Mouse (Mus musculus) brain, adult 2 months (tissue): ENCODE results near the gene Dlst.

Experiments
- DNase-seq: peaks from one replicate; pipeline ENCODE4 v3.0.0; 2011; ENCODE audit warnings: low read depth, low spot score

Gene Dlst

DNA sequence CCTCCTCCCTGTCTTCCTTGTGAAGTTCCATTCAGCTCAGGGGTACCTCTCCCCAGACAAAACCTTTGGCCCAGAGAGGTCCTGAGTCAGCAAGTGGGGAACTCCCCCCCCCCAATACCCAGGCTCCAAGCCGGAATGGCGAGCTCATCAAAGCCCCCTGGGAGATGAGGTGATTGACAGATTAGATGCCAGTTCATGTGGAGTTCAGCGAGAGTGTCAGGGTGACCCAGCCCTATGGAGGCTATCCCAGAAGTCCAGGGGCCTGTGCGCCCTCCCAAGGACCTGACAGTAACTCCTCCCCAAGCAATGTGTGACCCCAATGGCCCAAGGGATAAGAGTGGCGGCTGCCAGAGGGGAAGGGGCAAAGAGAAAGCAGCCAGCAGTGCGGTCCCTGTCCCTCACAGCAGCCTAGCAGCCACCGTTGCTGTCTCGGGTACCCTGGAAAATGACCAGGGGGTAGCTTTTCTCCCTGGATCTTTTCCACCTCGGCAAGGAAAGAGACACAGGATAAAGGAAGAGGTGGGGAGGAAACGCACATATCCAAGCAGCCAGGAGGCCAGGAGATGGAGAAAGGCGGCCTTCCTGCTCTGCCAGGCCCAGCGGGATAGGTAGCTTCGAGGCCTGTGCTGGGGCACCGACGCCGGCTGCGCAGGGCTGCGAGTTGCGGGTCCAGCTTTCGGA is 39.8 kb downstream of the Dlst start:
- DNase-seq, result no peak

DNA sequence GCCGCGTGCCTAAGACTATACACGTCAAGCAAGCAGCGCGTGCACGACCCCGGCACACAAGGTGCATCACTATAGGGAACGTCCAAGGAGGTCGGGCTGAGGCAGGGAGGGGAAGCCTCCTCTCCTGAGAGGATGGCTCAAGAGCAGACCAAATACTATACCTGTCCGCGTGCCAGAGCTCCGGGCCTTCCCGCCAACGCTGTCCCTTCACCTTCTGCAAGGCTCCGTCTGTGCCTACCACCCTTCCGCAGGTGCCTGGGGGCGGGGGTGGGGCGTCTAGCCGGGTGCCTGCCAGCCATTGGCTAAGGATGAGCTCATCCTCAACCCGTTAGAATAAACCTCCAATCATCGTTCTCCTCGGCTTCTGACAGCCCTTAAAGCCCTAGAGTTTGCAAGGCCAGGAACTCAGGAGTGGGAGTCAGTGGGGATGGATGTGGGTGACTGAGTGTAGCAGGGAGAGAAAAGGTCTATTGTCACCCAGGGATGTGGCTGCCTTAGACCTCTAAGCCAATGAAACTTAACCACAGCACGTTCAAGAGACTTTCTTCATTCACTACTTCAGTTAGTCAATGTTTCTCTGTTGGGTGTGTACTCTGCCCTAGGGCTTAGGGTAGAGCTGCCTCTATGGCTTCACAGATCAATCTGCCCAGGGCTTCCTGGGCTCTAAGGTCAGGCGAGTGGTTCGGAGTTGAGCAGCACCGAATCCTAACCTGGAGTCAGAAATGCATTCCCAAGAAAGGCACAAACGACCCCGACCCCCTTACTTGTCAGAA is 40.6 kb downstream of the Dlst start, which contains the start of gene Rps6kl1:
Gene Rps6kl1, minus strand, starts transcription at position 263 of the 773 bp plus-strand sequence.
- peak; percentile 97 for DNase-seq

DNA sequence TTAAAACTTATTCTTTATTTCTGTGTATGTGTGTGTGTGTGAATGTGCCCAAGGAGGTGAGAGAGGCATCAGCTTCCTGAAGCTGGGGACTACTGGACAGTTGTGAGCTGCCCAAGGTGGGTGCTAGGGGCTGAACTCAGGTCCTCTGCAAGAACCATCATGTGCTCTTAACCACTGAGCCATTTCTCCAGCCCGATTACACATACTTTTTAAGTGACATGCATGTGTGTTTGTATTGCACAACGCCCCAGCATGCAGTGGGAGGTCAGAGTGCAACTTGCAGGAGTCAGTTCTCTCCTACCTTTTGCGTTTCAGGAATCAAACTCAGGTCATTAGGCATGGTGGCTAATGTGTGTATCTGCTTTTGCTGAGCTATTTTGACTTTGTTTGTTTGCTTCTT is 42.4 kb downstream of the Dlst start:
- no peak for DNase-seq

DNA sequence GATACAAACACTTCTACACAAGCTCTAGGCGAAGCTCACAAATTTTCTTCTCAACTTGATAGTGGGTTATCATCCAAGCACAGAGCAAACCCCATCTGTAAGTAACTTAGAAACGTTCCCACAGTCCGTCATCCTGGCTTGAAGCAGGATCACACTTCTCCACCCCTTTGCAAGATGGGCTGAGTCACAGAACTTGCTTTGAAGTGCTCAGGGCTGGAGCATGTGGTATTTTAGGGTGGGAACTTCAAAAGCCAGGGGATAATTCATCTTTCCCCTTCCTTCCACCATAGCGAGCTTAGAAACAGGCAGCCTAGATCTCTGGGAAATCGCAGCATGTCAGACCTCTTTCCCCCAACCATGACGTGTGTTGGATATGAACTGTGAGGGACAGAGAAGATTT is 45.7 kb downstream of the Dlst start:
- DNase-seq, result peak; percentile 71

DNA sequence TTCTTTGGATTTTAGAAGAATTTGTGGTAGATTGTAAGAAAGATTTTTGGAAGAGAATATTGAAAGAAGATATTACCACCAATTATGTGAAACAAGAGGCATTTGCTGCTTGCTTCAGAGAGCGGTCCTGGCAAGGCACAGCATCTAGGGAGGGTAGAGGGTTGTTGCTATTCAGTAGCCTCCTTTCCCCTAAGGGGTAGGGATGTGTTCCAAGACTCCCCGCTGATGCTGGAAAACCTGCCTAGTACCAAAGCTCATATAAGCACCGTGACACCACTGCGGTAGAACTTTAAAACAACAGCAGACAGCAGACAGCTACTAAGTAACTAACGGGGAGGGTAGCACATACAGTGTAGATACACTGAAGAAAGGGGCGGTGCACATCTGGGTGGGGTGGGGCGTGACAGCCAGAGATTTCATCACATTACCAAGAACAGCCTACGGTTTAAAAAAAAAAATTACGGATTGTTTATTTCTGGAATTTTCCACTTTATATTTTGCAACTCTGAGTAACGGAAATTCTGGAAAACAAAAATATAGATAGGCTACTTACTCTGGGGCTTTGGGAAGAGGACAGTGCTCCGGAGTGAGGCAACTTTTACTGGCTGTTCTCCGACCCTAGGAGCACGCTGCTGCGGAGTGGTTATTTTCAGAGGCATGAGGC is 47.3 kb downstream of the Dlst start:
- DNase-seq, result no peak

DNA sequence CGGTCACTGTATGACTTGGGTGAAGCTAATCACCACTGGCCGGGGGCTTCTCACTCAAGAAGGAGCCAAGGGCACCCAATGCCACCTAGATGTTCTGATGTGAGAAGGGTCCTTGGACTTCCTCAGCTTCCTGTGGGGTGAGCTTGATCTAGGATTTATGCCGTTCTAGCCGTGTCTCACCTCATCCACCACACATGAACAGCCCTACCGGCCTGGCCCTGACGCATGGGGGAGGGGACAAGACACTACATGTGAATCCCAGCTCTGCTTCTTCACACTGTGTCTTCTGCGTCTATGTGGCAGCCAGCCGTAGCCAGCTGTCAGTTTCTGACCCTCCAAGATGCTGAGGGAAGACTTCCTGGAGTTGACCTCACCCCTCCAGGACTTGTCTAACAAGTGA is 48.2 kb downstream of the Dlst start:
- no peak for DNase-seq

DNA sequence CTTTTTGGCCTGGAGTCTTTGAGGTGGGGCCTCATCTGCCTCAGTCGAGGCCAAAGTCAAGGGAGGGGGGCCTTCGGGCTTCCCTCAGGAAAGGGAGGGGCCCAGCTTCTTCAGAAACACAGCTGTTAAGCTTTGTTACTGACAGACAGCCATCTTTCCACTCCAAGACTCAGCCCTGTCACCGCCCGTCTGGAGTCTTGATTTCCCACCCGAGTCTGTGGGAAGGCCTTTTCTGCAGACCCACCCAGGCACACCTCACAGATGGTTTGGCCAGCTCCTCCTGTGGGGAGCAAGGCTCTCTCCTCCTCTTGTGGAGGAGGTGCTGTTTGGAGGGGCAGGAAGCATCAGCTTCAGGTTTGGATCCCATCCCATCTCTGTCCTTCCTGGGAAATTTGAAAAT is 49.0 kb downstream of the Dlst start:
- DNase-seq, result no peak

DNA sequence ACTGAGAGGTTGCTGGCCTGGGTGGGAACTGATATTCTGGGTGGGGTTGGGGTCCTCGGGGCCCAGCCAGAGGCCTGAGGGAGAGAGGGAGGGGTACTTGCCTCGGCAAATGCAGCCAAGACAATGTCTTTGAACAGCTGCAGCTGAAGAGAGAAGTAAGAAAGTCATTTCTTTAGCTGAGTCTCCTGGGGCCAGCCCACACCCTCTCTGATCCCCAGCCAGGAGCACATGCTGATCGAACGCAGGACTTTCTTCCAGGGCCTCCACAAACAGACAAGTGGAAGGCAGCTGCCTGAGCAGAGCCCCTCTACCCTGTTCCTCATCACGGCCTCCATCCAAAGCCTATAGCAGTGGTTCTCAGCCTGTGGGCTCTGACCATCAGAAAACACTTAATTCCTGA is 54.4 kb downstream of the Dlst start:
- no peak for DNase-seq

DNA sequence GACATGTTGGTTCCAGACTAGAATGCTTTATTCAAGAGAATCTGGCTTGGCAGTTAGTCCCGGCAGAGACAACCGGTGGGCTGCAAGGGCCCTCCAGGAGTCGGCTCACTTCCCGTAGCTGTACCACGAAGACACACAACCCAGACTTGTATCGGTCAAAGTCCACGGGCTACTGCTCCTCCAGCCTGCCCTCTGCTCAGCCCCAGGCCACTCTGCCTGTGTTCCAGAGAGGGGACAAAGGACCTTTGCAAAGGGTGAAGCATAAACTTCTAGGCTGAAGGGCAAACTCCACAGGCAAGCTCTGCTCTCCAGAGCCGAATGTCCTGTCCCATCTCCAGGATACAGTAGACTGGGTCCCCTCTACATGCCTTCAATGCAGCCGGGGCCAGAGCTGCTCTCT is 56.0 kb downstream of the Dlst start:
- no peak for DNase-seq

DNA sequence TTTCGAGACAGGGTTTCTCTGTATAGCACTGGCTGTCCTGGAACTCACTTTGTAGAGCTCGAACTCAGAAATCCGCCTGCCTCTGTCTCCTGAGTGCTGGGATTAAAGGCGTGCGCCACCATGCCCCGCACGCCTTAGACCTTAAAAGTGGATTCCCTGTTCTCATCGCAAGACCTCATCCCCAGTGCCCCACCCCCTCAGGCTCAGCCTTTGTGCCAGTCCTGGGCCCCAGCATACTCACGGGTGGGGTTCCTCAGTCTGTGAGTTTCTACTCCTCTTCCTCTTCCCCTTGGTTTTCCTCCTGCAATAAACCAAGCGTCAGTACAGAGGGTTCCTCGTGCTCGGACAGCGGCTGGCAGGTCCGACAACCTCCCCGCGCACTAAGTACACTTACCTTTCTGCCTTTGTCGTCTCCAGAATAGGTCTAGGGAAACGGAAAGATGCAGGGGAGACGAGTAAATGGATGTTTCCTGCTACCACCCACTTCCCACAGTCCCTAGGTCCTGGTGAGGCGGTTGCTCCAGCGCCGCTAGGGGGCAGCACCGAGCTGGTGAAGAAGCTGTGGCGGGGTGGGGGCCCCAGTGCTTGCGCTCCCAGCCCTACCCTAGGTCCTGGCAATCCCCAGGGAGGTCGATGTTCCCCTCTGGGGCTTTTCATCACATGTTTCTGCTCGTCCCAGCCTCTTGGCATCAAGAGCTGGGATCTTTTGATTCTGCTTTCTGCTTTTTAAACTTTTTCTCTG is 58.7 kb downstream of the Dlst start:
- DNase-seq, result peak; percentile 89

DNA sequence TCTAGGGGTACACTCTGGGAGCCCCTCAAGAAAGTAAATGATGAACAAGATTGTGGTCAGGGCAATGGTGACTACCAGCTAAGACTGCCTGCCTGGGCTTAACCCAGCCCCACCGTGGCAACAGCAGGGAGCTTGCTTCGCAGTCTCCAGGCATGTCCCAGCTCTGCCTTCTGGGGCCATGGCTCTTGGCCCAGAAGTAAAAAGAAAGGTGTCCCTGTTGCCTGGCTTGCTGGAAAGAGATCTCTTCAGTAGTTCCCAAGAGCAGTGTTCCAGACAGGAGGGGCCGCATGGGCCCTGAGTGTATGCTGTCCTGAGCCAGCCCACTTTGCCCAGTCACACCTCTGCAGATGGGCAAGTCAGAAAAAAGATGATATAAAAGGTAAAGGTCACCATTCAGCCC is 59.2 kb downstream of the Dlst start:
- DNase-seq, result no peak

DNA sequence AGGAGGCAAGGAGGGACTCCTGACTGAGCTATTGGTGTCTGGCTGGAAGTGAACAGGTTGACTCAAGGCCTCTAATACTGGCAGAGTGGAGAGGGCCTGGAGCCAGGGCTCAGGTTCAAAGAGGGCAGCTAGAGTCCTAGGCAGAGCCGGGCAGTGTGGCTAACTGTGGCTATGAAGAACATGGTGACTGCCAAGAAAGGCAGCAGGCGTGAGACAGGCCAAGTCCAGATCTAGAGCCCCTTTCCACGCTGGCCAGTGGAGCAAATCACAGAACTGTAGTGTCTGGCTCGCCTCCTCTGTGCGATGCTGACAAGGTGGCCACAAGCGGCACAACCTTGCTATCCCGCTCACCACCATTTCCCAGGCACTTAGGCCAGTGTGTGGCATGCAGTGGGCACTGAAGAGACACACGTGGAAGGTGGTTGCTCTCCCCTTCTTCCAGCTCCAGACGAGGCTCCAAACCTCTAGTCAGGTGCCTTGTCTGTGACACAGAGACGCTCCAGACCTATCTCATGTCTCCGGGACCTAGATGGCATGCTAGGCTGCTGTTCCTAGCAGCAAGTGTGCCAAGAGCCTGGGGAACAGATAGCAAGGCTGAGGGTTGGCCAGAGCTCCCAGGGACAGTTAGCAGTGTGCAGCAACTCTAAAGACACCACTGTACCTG is 59.8 kb downstream of the Dlst start:
- peak; percentile 63 for DNase-seq

DNA sequence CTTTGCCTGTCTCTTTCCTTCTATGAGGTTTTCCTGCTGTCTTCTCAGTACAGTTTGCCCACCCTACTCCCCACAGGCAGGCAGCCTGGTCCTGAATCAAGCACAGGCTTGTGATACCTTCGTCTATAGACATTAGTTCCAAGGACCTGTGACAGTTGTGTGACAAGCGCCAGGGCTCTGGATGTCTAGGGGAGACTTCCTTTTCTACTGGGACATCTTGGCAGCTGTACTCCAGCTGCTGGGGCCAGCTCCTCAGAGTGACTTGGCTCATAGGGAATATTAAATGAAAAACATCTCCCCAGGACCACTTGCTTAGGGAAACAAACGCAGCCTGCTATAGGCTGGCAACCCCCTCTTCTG is 60.3 kb downstream of the Dlst start:
- no peak for DNase-seq

DNA sequence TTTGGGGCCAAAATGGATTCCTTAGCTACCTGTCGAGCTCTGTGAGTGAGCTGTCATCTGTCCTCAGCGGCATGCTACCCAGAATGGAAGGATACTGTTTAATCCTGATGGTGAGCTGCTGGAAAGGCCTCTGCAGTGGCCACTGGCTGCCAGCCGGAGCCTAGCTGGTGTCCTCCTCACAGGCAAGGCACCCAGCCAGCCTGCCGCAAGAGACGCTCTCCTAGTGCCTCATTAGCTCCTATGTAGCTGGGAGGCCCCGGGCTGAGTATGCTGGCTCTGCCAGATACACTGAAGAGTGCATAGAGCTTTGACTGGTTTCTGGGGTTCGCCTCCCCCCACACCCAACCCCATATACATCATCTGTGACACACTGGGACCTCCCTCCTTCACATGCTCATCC is 63.4 kb downstream of the Dlst start:
- DNase-seq, result peak; percentile 34

DNA sequence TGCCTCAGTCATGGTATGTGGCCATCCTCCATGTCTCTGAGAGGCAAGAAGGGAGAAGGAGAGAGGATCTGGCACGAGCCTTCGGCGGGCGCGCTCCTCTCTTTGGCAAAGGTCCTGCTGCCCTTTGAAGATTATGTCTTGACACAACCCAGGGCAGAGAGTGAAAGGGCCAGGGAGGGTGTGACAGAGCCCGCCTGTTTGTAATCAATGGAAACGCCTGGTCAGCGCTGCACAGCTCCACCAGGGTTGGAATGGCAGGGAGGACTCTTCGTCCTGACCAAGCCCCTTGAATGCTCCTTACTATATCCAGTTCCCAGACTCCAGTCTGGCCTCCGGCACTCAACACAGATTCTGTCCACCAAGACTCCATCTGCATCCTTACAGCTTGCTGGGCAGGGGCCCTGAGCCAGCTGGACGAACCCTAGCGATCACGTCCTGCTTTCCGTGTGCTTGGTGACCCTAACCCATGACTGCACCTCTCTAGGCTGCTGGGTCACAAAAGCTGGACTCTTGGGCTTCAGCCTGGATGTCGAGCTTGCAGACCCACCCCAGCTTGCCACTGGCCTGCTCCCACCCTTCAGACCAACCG is 64.5 kb downstream of the Dlst start:
- DNase-seq, result no peak

DNA sequence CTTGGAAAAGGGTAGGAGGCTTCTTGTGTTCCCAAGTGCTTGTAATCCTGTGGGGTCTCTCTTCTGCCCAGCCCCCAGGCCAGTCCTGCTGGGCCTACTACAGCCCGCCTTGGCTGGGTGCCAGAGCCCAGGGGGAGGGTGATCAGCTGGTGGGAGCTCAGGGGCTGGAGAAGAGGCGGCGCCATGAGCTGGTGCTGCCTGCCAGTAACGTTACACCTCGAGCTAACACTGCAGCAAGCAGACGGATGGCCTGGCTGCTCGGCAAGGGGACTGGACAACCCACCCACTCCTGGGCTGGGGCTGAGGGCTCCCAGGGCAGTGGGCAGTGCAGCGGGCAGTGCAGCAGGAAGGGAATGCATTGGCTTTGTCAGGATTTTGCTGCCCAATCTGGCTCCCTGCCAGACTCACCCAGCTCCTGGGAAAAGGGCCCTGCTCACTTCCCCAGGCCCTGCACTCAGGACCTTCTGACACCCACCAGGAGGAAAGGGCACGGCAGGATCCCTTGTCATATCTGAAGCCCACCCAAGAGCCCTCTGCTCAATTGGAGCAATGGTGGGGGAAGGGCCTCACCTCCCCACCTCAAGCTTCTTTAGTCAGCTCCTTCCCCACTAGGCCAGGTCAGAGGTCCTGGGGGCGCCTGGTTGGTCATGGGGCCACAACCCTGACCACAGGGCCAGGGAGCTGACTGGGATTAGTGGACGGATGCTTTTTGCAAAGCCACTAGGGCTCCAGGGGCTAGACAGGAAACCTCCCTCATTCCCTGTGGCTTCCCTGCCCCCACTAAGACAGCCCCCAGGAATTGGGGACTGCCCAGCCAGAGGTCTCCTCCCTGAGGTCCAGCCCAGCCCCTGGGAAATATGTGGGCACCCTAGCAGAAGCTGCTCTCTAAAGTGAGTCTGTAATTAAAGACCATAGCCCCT is 65.6 kb downstream of the Dlst start:
- DNase-seq, result no peak

DNA sequence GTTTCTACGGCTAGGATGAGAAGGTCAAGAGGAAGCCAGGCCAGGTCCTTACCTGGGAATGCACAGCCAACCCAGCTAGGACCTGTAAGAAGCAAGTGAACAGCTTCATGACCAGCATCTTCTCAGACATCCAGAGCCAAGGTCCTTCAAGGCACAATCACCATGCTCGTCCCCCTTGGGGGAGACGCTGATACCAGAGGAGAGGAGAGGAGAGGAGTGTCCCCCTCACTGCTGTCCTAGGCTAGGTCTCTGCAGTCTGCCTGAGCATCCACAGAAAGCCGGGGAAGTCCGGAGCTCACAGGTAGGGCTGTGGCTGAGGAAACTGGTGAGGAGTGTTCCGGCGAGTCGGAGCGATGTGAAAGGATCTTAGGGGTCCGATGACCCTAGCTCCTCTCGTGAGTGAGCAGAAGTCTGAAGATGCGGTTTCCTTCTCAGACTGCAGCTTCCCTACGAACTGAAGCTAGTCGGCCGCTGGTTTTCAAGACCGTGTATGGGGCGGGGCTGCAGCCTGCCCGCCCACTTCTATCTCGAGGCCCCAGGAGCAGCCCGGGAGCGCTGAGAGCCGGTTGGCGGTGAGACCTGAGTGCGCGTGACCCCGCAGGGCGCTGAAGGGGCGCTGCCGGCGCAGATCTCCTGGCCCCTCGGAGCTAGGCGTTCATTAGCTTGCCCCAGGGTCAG is 66.4 kb downstream of the Dlst start:
- peak; percentile 32 for DNase-seq

DNA sequence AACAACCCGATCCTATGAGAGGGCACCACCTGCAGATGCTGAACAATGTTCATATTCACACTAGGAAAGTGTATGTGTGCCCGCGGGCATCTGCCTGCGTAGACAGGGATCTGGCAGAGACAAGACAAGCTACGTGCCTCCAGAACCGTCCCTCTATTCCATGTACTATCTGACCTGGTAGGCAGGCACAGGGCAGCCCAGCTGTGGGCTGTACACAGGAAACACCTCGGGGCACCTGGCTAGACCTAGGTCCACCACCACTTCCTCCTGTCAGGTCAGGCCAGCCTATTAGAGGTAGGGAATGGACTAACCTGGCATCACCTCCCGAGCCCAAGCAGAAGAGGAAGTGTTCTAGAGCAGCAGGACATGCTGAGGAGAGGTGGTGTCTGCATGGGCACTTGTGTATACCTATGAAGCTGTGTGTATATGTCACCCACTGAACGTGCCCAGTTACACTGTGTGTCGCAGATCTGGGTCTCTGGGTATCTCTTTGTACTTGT is 67.2 kb downstream of the Dlst start, which contains the start of gene Pgf:
Gene Pgf, minus strand, starts transcription at position 51 of the 500 bp plus-strand sequence.
- DNase-seq, result no peak

DNA sequence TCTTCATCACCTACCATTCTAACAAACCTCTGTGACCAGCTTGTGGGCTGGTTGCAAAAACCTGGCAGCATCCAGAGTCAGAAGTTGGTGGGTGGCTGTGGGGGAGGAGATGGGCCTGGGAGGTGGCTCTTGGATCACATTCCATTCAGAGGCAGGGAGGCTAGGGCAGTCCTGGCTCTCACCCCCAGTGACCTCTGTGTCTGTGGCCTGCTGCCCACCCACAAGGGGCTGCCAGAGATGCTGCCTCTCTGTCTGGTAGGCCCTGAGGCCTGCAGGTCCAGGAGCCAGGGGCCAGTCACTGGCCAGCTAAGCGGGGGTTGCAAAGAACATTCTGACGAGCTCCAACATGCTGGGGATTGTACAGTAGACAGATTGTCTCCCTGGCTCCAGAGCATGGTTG is 67.7 kb downstream of the Dlst start:
- DNase-seq, result no peak
